Mouse (Mus musculus): ENCODE measurements around the gene Dpm2. TPM values are rescaled to one million over a fixed set of nuclear protein-coding genes. Genes with fewer than 3 reads are reported as not detected.
A peak's percentile ranks its signal among the peaks of the same experiment; 100 is the strongest.

The Dpm2 gene
- polyA plus RNA-seq, 1 experiment from 2014 or later, result 47.9 TPM

GRCm38 (mm10) chr2:32599409-32599808, 28.8 kb downstream of the Dpm2 start, which contains the start of gene St6galnac6:
Gene St6galnac6 (plus strand): TSS chr2:32599709.
- Histone ChIP-seq H3K27me3 (ENCODE audit: control insufficient read depth, insufficient read depth, low read depth, low read length) (no peaks in the 10 kb centered on the region), H3K4me2 (ENCODE audit: low read depth, low read length) (no peak within 1 kb of the TSS), H3K27ac (ENCODE audit: low read length) (no peak within 1 kb of the TSS), H3K4me3 (ENCODE audit: low read depth, low read length) (no peak within 1 kb of the TSS), H3K36me3 (ENCODE audit: control insufficient read depth, insufficient read depth) (no peaks in the 10 kb centered on the region), H3K9ac (ENCODE audit: low read depth, low read length) (no peak within 1 kb of the TSS), H3K4me1 (ENCODE audit: control insufficient read depth, low read depth, low read length) (peaks cover 16% of the 10 kb centered on the region), H3K9me3 (replicated peaks; ENCODE audit: control insufficient read depth, low read length) (no peaks in the 10 kb centered on the region)
- WGBS (ENCODE audit: insufficient replicate concordance), result 74% methylated on average over 3 of the region's 3 CpGs
- ATAC-seq (ENCODE audit: low read depth), result no peak

- no peak overlapping the region for H3K4me3 ChIP-seq (ENCODE audit: low read depth, low read length)
- H3K9ac ChIP-seq (ENCODE audit: low read depth, low read length), result peak overlapping the region; percentile 21; the same call in 1 of the 2 replicates
- peaks cover 19% of the 10 kb centered on the region for H3K4me1 ChIP-seq (ENCODE audit: control insufficient read depth, low read depth, low read length)
- H3K27ac ChIP-seq (ENCODE audit: low read length), result no peak overlapping the region
- no peak overlapping the region for H3K4me2 ChIP-seq (ENCODE audit: low read depth, low read length)
- H3K36me3 ChIP-seq (ENCODE audit: control insufficient read depth, insufficient read depth), result no peaks in the 10 kb centered on the region
- H3K27me3 ChIP-seq (ENCODE audit: control insufficient read depth, insufficient read depth, low read depth, low read length), result no peaks in the 10 kb centered on the region
- peak; percentile 78 for ATAC-seq (ENCODE audit: low read depth)
- H3K9me3 ChIP-seq (replicated peaks; ENCODE audit: control insufficient read depth, low read length), result no peaks in the 10 kb centered on the region
- WGBS (ENCODE audit: insufficient replicate concordance), result 31% methylated on average over 8 of the region's 8 CpGs
Measured at GRCm38 (mm10) chr2:32601417-32602065, 30.9 kb downstream of the Dpm2 start.

- Histone ChIP-seq H3K27ac (ENCODE audit: low read length) (no peak overlapping the region), H3K4me2 (ENCODE audit: low read depth, low read length) (peak overlapping the region; percentile 61), H3K9ac (ENCODE audit: low read depth, low read length) (0 out of 2 replicates have a peak overlapping the region, but pooled peaks have one; percentile 42), H3K9me3 (replicated peaks; ENCODE audit: control insufficient read depth, low read length) (no peaks in the 10 kb centered on the region), H3K36me3 (ENCODE audit: control insufficient read depth, insufficient read depth) (no peaks in the 10 kb centered on the region), H3K27me3 (ENCODE audit: control insufficient read depth, insufficient read depth, low read depth, low read length) (no peaks in the 10 kb centered on the region), H3K4me1 (ENCODE audit: control insufficient read depth, low read depth, low read length) (peaks cover 27% of the 10 kb centered on the region), H3K4me3 (ENCODE audit: low read depth, low read length) (peak overlapping the region; percentile 45)
- ATAC-seq (ENCODE audit: low read depth), result 0 out of 2 replicates have a peak, but pooled peaks have one; percentile 25
- under 1% methylated on average over 11 of the region's 11 CpGs for WGBS (ENCODE audit: insufficient replicate concordance)
Measured at GRCm38 (mm10) chr2:32602600-32603054, 32.0 kb downstream of the Dpm2 start.

- H3K27ac ChIP-seq (ENCODE audit: low read length), result no peak overlapping the region
- no peaks in the 10 kb centered on the region for H3K27me3 ChIP-seq (ENCODE audit: control insufficient read depth, insufficient read depth, low read depth, low read length)
- no peak overlapping the region for H3K9ac ChIP-seq (ENCODE audit: low read depth, low read length)
- WGBS (ENCODE audit: insufficient replicate concordance), result 33% methylated on average over 10 of the region's 10 CpGs
- no peaks in the 10 kb centered on the region for H3K36me3 ChIP-seq (ENCODE audit: control insufficient read depth, insufficient read depth)
- no peaks in the 10 kb centered on the region for H3K9me3 ChIP-seq (replicated peaks; ENCODE audit: control insufficient read depth, low read length)
- ATAC-seq (ENCODE audit: low read depth), result no peak
- peaks cover 46% of the 10 kb centered on the region for H3K4me1 ChIP-seq (ENCODE audit: control insufficient read depth, low read depth, low read length)
- H3K4me3 ChIP-seq (ENCODE audit: low read depth, low read length), result no peak overlapping the region
- peak overlapping the region; percentile 38 for H3K4me2 ChIP-seq (ENCODE audit: low read depth, low read length)
Measured at GRCm38 (mm10) chr2:32604631-32605030, 34.0 kb downstream of the Dpm2 start.

GRCm38 (mm10) chr2:32606161-32607142, 35.8 kb downstream of the Dpm2 start:
- Histone ChIP-seq H3K9me3 (replicated peaks; ENCODE audit: control insufficient read depth, low read length) (no peaks in the 10 kb centered on the region), H3K27me3 (ENCODE audit: control insufficient read depth, insufficient read depth, low read depth, low read length) (no peaks in the 10 kb centered on the region), H3K4me1 (ENCODE audit: control insufficient read depth, low read depth, low read length) (peaks cover 60% of the 10 kb centered on the region), H3K4me3 (ENCODE audit: low read depth, low read length) (peak overlapping the region; percentile 78), H3K9ac (ENCODE audit: low read depth, low read length) (peak overlapping the region; percentile 76), H3K27ac (ENCODE audit: low read length) (peak overlapping the region; percentile 73), H3K36me3 (ENCODE audit: control insufficient read depth, insufficient read depth) (no peaks in the 10 kb centered on the region), H3K4me2 (ENCODE audit: low read depth, low read length) (peak overlapping the region; percentile 97)
- peak; percentile 74 for ATAC-seq (ENCODE audit: low read depth)
- 10% methylated on average over 54 of the region's 55 CpGs for WGBS (ENCODE audit: insufficient replicate concordance)

- WGBS (ENCODE audit: insufficient replicate concordance), result 0% methylated on average over 34 of the region's 34 CpGs
- H3K27ac ChIP-seq (ENCODE audit: low read length), result peak overlapping the region; percentile 73
- H3K4me3 ChIP-seq (ENCODE audit: low read depth, low read length), result peak overlapping the region; percentile 78
- peak; percentile 9; the same call in 1 of the 2 replicates for ATAC-seq (ENCODE audit: low read depth)
- H3K27me3 ChIP-seq (ENCODE audit: control insufficient read depth, insufficient read depth, low read depth, low read length), result no peaks in the 10 kb centered on the region
- peak overlapping the region; percentile 76 for H3K9ac ChIP-seq (ENCODE audit: low read depth, low read length)
- H3K4me2 ChIP-seq (ENCODE audit: low read depth, low read length), result peak overlapping the region; percentile 97
- peaks cover 53% of the 10 kb centered on the region for H3K4me1 ChIP-seq (ENCODE audit: control insufficient read depth, low read depth, low read length)
- no peaks in the 10 kb centered on the region for H3K36me3 ChIP-seq (ENCODE audit: control insufficient read depth, insufficient read depth)
- no peaks in the 10 kb centered on the region for H3K9me3 ChIP-seq (replicated peaks; ENCODE audit: control insufficient read depth, low read length)
Measured at GRCm38 (mm10) chr2:32607262-32607947, 36.7 kb downstream of the Dpm2 start.

GRCm38 (mm10) chr2:32608141-32608777, 37.6 kb downstream of the Dpm2 start:
- ATAC-seq (ENCODE audit: low read depth), result peak; percentile 78
- Histone ChIP-seq H3K27ac (ENCODE audit: low read length) (peak overlapping the region; percentile 85), H3K9ac (ENCODE audit: low read depth, low read length) (peak overlapping the region; percentile 76), H3K4me3 (ENCODE audit: low read depth, low read length) (peak overlapping the region; percentile 78), H3K4me2 (ENCODE audit: low read depth, low read length) (peak overlapping the region; percentile 97), H3K4me1 (ENCODE audit: control insufficient read depth, low read depth, low read length) (peaks cover 50% of the 10 kb centered on the region), H3K9me3 (replicated peaks; ENCODE audit: control insufficient read depth, low read length) (no peaks in the 10 kb centered on the region), H3K36me3 (ENCODE audit: control insufficient read depth, insufficient read depth) (no peaks in the 10 kb centered on the region), H3K27me3 (ENCODE audit: control insufficient read depth, insufficient read depth, low read depth, low read length) (no peaks in the 10 kb centered on the region)
- WGBS (ENCODE audit: insufficient replicate concordance), result under 1% methylated on average over 25 of the region's 25 CpGs

GRCm38 (mm10) chr2:32608778-32609435, 38.2 kb downstream of the Dpm2 start:
- peaks cover 50% of the 10 kb centered on the region for H3K4me1 ChIP-seq (ENCODE audit: control insufficient read depth, low read depth, low read length)

More at GRCm38 (mm10) chr2:32608778-32609435, 38.2 kb downstream of the Dpm2 start:
- H3K9me3 ChIP-seq (replicated peaks; ENCODE audit: control insufficient read depth, low read length), result no peaks in the 10 kb centered on the region
- H3K36me3 ChIP-seq (ENCODE audit: control insufficient read depth, insufficient read depth), result no peaks in the 10 kb centered on the region
- H3K4me3 ChIP-seq (ENCODE audit: low read depth, low read length), result peak overlapping the region; percentile 78
- ATAC-seq (ENCODE audit: low read depth), result peak; percentile 64
- H3K9ac ChIP-seq (ENCODE audit: low read depth, low read length), result peak overlapping the region; percentile 76
- WGBS (ENCODE audit: insufficient replicate concordance), result 42% methylated on average over 18 of the region's 18 CpGs
- no peaks in the 10 kb centered on the region for H3K27me3 ChIP-seq (ENCODE audit: control insufficient read depth, insufficient read depth, low read depth, low read length)
- peak overlapping the region; percentile 97 for H3K4me2 ChIP-seq (ENCODE audit: low read depth, low read length)
- H3K27ac ChIP-seq (ENCODE audit: low read length), result peak overlapping the region; percentile 85

Measured in liver, embryonic 16.5 days (tissue).